Mouse (Mus musculus) urinary bladder, postnatal 14 days (tissue): ENCODE measurements around the gene Olfr504.
"Not testable (repeated sequence)": the region's sequence is repeated elsewhere in the genome, so short reads cannot be mapped to it uniquely, and the experiment has no call there.

ENCODE experiments used
- DNase-seq: peaks from one replicate; pipeline ENCODE4 v3.0.0; 2021; ENCODE audit warnings: low spot score

Olfr504 gene

GRCm38 (mm10) chr7:108565693-108566092 is at the start of gene Olfr504:
TSS of gene Olfr504 (minus strand) at chr7:108565793.
- DNase-seq, result no peak

- no peak for DNase-seq
These were observed 48.5 kb upstream of the Olfr504 start for GRCm38 (mm10) chr7:108614110-108614509.

DNA sequence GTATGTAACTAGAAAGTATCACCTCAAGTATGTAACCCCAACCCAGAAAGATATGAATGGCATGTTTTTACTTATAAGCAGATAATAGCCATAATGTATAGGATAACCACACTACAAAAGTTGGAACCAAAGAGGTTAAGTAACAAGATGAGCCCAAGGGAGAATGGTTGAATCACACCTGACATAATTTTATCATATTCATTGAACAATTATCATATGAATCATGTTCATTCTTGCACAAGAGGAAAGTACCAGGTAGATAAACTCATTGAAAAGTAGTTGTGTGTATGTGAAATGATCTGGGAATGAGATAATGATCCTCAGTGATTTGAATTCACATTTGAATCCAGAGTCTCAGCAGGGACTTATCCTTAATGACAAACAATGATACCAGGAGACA is 44.9 kb upstream of the Olfr504 start, which contains the start of gene Olfr506:
Gene Olfr506, plus strand, starts transcription at position 301 of the 400 bp plus-strand sequence.
- no peak for DNase-seq

DNA sequence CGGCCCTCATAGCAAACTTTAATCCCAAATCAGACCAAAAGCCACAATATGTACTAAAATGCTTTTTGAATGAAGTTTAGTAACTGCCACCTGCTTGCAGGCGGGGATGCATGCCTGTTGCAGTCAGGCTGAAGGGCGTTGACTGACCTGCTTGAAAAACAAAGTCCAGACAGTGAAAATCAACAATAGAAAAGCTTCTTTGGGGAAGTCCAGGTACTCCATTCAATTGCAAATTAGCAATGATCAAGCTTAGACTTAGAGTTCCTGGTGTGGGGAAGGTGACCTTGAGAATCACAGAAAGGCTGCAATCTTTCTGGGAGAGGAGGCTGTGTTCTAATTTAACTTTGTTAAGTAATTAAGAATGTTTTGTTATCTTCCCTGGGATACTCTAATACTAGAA is 36.3 kb upstream of the Olfr504 start:
- not testable (repeated sequence) for DNase-seq

DNA sequence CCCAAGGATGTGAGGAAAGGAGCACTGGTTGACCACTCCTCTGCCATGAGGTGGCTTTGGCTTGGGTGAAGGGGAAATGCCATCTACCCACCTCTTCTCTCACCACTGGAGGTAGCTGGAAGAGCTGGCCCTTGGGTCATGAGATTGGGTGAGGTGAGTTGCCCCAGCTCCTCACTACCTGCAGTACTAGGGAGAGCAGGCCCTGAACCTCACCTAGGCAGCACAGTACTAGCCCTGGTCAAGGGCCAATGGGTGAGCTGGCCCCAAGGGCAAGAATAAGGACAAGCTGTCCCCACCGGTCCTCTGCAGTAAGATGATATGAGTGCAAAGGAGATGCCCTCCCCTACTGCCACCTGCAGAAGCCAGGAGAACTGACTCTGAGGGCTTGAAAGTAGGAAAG is 24.2 kb upstream of the Olfr504 start:
- no peak for DNase-seq

DNA sequence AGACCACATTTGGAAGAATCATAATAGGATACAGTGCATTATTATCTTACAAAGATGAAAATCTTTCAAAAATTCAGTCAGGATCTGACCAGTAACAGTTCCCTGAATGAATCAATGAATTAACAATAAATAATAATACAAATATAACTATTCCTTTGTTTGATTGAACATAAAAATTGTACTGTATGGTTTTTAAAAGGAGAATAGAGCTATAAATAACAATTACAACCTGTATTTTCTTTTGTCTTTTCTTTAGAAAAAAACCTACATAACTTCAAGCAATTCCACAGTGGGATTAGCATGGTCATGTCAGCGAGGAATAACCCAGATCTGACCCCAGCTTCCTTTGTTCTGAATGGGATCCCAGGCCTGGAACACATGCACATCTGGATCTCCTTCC is 21.4 kb downstream of the Olfr504 start, which contains the start of gene Olfr503:
Gene Olfr503, plus strand, starts transcription at position 301 of the 400 bp plus-strand sequence.
- DNase-seq, result not testable (repeated sequence)

GRCm38 (mm10) chr7:108542416-108542815 is 23.2 kb downstream of the Olfr504 start:
- no peak for DNase-seq

GRCm38 (mm10) chr7:108524965-108525364 is 40.6 kb downstream of the Olfr504 start, which contains the start of gene Olfr502:
TSS of gene Olfr502 (minus strand) at chr7:108525065.
- no peak for DNase-seq
